Mouse (Mus musculus): ENCODE data around the gene Suox. TPM values are rescaled to one million over a fixed set of nuclear protein-coding genes. Genes with fewer than 3 reads are reported as not detected.
"Not testable (repeated sequence)": the region's sequence is repeated elsewhere in the genome, so short reads cannot be mapped to it uniquely, and the experiment has no call there.

Gene Suox
- polyA plus RNA-seq (2014; fragmentation: Nextera tagmentation; extraction: Ambion mirVana): 9.3 and 9.8 TPM in 2 replicates

DNA sequence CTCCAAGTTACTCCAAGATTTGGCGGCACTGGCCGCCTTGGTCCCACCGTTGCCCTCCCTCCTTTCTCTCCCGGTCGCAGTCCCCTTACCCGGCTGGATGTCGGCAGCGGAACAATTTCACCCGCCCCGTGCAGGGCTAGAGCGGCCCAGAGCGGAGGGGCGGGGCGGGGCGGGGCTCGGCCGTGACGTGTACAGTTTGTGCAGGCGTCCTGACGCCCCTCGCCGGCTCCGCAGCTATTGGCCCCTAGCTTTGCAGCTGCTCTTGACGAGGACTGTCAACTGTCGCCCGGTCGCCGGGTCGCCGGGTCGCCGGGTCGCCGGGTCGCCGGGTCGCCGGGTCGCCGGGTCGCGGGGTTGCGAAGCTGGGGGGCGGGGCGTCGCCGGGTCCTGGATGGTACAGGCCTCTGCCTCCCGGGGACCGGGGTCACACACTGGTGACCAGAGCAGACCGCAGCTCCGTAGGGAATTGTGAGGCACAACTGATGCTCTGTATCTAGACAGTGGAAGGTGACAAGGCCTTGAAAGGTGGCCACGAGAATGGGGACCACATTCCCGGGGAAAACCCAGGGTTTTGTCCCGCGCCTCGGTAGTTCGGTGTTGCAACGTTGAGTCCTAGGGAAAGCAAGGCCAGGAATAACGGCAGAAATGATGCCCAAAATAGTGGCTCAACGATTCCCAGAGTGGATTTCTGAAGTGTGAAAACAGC lies at the start of gene Suox:
Gene Suox, minus strand, starts transcription at position 311 of the 706 bp plus-strand sequence.
- ATAC-seq (ENCODE audit: insufficient read depth): peak; percentile 96
- TF ChIP-seq CTCF (IDR thresholded peaks at IDR 0.05; ENCODE audit: low read depth): no peak
- peak within 1 kb of the TSS; percentile 61 for H3K4me3 ChIP-seq (ENCODE audit: low read depth, low read length)
- peak within 1 kb of the TSS; percentile 69 for H3K27ac ChIP-seq (ENCODE audit: low read depth)
- WGBS: 1% methylated on average over 60 of the region's 60 CpGs
- peak within 1 kb of the TSS; percentile 52 for H3K9ac ChIP-seq
- peak; percentile 93 for DNase-seq
- peak within 1 kb of the TSS; percentile 96 for H3K4me2 ChIP-seq
- no peaks in the 10 kb centered on the region for H3K27me3 ChIP-seq (ENCODE audit: insufficient read depth, low read length)
- H3K9me3 ChIP-seq (ENCODE audit: low read depth, low read length): no peaks in the 10 kb centered on the region
- 0 out of 2 replicates have a peak, but pooled peaks cover 6% of the 10 kb centered on the region for H3K4me1 ChIP-seq (ENCODE audit: insufficient read depth)
- H3K36me3 ChIP-seq (ENCODE audit: insufficient read depth): peaks cover 4% of the 10 kb centered on the region; the same call in 1 of the 2 replicates

DNA sequence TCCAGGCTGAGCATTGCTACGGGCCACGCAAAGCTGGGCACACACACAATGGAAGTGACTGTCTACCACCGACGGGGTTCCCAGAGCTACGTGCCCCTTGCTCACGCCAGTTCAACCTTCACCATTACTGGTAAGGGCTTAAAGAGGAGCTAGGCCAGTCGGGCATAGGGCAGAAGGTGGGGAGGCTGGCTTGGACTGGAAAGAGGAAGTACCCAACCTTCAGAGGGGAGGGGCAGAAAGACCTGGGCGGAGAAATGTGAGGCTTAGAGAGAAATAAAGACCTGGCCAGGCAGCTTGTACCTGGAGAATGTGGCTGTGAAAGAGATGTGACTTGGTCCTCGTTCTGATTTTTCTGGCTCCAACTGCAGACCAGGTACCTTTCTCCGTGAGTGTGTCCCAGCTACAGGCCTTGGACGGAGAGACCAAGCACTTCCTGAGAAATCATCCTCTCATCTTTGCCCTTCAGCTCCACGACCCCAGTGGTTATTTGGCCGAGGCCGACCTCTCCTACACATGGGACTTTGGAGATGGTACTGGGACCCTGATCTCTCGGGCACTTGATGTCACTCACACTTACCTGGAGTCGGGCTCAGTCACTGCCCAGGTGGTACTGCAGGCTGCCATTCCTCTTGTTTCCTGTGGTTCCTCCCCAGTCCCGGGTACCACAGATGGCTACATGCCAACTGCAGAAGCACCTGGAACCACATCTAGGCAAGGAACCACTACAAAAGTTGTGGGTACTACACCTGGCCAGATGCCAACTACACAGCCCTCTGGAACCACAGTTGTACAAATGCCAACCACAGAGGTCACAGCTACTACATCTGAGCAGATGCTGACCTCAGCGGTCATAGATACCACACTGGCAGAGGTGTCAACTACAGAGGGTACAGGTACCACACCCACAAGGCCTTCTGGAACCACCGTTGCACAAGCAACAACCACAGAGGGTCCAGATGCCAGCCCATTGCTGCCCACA lies 42.0 kb upstream of the Suox start:
- H3K4me1 ChIP-seq (ENCODE audit: insufficient read depth): no peaks in the 10 kb centered on the region
- H3K9me3 ChIP-seq (ENCODE audit: low read depth, low read length): no peaks in the 10 kb centered on the region
- no peaks in the 10 kb centered on the region for H3K27me3 ChIP-seq (ENCODE audit: insufficient read depth, low read length)
- no peak overlapping the region for H3K4me3 ChIP-seq (ENCODE audit: low read depth, low read length)
- no peak for DNase-seq
- no peak overlapping the region for H3K9ac ChIP-seq
- no peak for TF ChIP-seq CTCF (IDR thresholded peaks at IDR 0.05; ENCODE audit: low read depth)
- no peak for ATAC-seq (ENCODE audit: insufficient read depth)
- 80% methylated on average over 19 of the region's 19 CpGs for WGBS
- no peak overlapping the region for H3K27ac ChIP-seq (ENCODE audit: low read depth)
- H3K36me3 ChIP-seq (ENCODE audit: insufficient read depth): no peaks in the 10 kb centered on the region
- no peak overlapping the region for H3K4me2 ChIP-seq

DNA sequence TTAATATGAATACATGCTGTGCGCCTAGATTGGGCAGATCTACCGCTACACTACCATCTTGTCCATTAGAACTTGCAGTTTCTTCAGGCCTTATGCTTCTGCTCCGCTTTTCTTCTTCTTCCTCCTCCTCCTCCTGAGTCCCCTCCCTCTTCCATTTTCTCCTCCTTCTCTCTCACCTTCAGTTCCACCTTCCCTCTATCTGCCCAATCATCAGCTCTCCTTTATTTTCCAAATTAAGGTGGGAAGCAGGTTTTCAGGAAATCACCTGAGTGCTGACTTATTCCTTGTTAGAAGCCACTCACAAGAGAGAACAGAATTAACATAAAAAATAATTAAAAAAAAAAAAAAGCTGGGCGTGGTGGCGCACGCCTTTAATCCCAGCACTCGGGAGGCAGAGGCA lies 37.4 kb upstream of the Suox start:
- not testable (repeated sequence) for H3K4me2 ChIP-seq; H3K4me1 ChIP-seq (ENCODE audit: insufficient read depth); H3K9ac ChIP-seq; DNase-seq; H3K27me3 ChIP-seq (ENCODE audit: insufficient read depth, low read length); H3K36me3 ChIP-seq (ENCODE audit: insufficient read depth); H3K27ac ChIP-seq (ENCODE audit: low read depth); ATAC-seq (ENCODE audit: insufficient read depth); H3K9me3 ChIP-seq (ENCODE audit: low read depth, low read length); H3K4me3 ChIP-seq (ENCODE audit: low read depth, low read length)
- 91% methylated on average over 7 of the region's 7 CpGs for whole genome bisulfite sequencing

DNA sequence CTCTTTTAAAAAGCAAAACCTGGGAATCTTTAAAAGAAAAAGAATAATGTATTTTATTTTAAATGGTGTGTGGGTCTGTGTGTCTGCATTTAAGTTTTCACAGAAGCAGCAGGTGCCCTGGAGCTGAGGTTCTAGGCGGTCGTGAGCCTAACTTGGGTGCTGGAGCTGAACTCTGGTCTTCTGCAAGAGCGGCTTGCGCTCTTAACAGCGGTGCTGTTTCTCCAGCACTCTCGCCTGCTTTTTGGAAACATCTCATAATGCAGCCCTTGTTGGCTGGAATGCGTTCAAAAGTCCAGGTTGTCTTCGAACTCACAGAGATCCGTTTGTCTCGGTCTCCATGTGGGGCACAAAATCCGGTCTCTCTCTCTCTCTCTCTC lies 31.4 kb upstream of the Suox start:
- peaks cover 31% of the 10 kb centered on the region for H3K36me3 ChIP-seq (ENCODE audit: insufficient read depth)

DNA sequence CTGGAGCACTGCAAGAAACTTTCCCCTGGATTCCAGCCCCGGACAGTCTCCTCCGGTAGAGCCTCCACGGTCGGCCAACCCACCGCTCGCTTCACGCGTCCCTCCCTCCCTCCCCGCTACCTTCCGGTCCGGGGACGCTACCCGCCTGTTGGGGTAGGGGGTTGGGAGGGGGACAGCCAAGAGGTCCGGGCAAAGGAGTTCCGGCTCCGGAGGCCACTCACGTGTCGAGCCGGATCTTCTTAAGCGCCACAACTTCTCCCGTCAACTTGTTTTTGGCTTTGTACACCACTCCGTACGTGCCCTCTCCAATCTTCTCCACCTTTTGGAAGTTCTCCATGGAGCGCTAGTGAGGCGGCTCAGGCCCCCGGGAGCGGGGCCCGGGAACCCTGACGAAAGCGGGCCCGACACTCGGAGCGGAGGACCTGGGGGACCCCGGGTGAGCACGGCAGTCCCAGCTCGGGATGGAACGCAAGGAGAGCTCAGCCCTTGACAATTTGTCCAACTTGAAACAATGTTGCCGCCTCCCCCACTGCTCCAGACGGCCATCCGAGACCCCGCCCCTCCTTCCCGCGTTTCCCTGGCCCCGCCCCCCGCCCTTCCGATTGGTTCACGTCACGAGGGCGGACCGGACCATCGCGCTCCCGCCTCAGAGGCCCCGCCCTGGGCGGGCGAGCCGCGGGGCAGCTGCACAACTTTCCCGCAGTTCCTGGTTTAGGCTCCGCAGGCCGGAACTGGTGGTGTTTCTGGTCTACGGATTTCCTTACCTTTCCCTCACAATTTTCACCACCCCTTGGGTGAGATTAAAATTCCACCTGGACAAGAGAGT lies 30.8 kb upstream of the Suox start, which contains the start of gene Cdk2:
Gene Cdk2, minus strand, starts transcription at position 541 of the 826 bp plus-strand sequence.
- H3K36me3 ChIP-seq (ENCODE audit: insufficient read depth): peaks cover 37% of the 10 kb centered on the region
- H3K9me3 ChIP-seq (ENCODE audit: low read depth, low read length): no peaks in the 10 kb centered on the region
- H3K4me1 ChIP-seq (ENCODE audit: insufficient read depth): peaks cover 3% of the 10 kb centered on the region; the same call in 1 of the 2 replicates
- TF ChIP-seq CTCF (IDR thresholded peaks at IDR 0.05; ENCODE audit: low read depth): no peak
- peak within 1 kb of the TSS; percentile 99 for H3K27ac ChIP-seq (ENCODE audit: low read depth)
- DNase-seq (peak; percentile 96), ATAC-seq (ENCODE audit: insufficient read depth) (peak; percentile 93)
- peak within 1 kb of the TSS; percentile 88 for H3K9ac ChIP-seq
- H3K4me3 ChIP-seq (ENCODE audit: low read depth, low read length): peak within 1 kb of the TSS; percentile 83
- H3K4me2 ChIP-seq: peak within 1 kb of the TSS; percentile 62
- no peaks in the 10 kb centered on the region for H3K27me3 ChIP-seq (ENCODE audit: insufficient read depth, low read length)
- under 1% methylated on average over 61 of the region's 62 CpGs for WGBS

More for the DNA sequence above, 31.4 kb upstream of the Suox start:
- ATAC-seq (ENCODE audit: insufficient read depth) (peak; percentile 23), DNase-seq (peak; percentile 52)
- peak overlapping the region; percentile 88 for H3K9ac ChIP-seq
- H3K9me3 ChIP-seq (ENCODE audit: low read depth, low read length): no peaks in the 10 kb centered on the region
- H3K4me3 ChIP-seq (ENCODE audit: low read depth, low read length): peak overlapping the region; percentile 83
- H3K4me2 ChIP-seq: peak overlapping the region; percentile 62
- WGBS: 14% methylated on average over 11 of the region's 11 CpGs
- no peak for TF ChIP-seq CTCF (IDR thresholded peaks at IDR 0.05; ENCODE audit: low read depth)
- H3K27ac ChIP-seq (ENCODE audit: low read depth): peak overlapping the region; percentile 99
- H3K4me1 ChIP-seq (ENCODE audit: insufficient read depth): peaks cover 3% of the 10 kb centered on the region; the same call in 1 of the 2 replicates
- no peaks in the 10 kb centered on the region for H3K27me3 ChIP-seq (ENCODE audit: insufficient read depth, low read length)

DNA sequence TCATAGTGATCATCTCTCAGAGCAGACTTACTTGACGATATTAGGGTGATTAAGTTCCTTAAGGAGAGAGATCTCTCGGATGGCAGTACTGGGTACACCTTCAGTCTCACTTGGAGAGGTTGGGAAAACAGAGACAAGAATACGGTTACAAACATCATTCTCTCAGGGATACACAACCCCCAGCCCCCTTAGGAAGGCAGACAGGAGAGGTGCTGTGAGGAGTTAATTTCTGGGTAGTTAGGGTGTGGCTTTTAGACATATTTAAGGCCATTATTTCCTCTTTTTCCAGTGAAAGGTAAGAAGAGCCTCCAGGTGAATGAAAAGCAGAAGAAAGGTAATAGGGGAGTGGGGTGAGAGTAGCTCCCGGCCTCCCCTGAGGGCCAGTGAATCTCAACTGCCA lies 30.0 kb upstream of the Suox start, which contains the start of gene Pmel:
Gene Pmel, plus strand, starts transcription at position 301 of the 400 bp plus-strand sequence.
- H3K36me3 ChIP-seq (ENCODE audit: insufficient read depth): peaks cover 45% of the 10 kb centered on the region
- 5% methylated on average over 4 of the region's 4 CpGs for WGBS
- H3K4me2 ChIP-seq: peak within 1 kb of the TSS; percentile 62
- no peak for ATAC-seq (ENCODE audit: insufficient read depth)
- H3K27me3 ChIP-seq (ENCODE audit: insufficient read depth, low read length): no peaks in the 10 kb centered on the region
- peak within 1 kb of the TSS; percentile 83 for H3K4me3 ChIP-seq (ENCODE audit: low read depth, low read length)
- H3K9ac ChIP-seq: peak within 1 kb of the TSS; percentile 88
- H3K4me1 ChIP-seq (ENCODE audit: insufficient read depth): peaks cover 3% of the 10 kb centered on the region; the same call in 1 of the 2 replicates
- no peaks in the 10 kb centered on the region for H3K9me3 ChIP-seq (ENCODE audit: low read depth, low read length)
- no peak for TF ChIP-seq CTCF (IDR thresholded peaks at IDR 0.05; ENCODE audit: low read depth)
- H3K27ac ChIP-seq (ENCODE audit: low read depth): peak within 1 kb of the TSS; percentile 99
- DNase-seq: no peak

All from lung, embryonic 14.5 days (tissue).